Mouse (Mus musculus) urinary bladder, adult 2 months (tissue): ENCODE results near the gene Mctp1. TPM values are rescaled to one million over a fixed set of nuclear protein-coding genes. Genes with fewer than 3 reads are reported as not detected.
"Not testable (repeated sequence)": the region's sequence is repeated elsewhere in the genome, so short reads cannot be mapped to it uniquely, and the experiment has no call there.

Experiments used
- DNase-seq: peaks from one replicate; pipeline ENCODE4 v3.0.0; 2022; ENCODE audit warnings: low spot score
- polyA plus RNA-seq: library from polyadenylated mRNA; depleted of rRNA; stranded (reverse); fragments of >200 nt; gene quantifications from 2 replicates; pipeline ENCODE4 v1.2.3, GENCODE M21; 2012

Mctp1 gene
- polyA plus RNA-seq, 1 experiment: 2.7 TPM

DNA sequence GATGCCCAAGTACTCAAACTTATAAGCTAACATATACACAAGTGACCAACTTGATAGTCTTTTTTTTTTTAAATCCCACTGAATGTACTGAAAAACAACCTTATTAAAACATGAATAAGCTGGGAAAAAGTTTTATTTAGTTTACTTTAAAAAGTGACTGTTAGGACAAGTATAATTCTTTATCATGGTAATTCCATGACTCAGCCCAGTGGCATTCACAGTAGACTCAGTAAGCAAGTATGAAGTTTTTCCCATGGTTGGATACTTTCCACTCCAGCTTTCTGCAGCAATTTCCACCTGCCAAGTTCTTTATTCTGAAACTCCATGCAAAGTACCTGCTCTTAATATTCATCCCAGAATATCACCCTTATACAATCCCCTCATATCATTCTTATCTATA lies 97.3 kb downstream of the Mctp1 start:
- no peak for DNase-seq

DNA sequence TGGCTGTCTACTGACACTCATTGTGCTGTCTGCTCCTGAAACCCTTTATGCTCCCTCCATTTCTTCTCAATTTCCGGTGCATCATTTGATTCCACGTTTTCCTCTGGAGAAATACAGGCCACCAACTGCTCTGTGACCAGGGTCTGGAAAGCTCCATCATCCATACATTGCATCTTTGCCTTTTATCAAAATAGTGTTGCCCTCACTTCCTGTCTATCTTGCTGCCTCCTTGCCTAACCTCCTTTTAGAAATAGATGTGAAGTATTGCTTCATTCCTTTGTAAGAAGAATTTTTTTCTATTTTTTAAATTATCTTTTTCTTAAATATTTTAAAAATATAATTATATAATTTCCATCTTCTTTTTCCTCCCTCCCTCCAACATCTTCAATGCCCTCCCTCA lies 98.7 kb downstream of the Mctp1 start:
- no peak for DNase-seq

DNA sequence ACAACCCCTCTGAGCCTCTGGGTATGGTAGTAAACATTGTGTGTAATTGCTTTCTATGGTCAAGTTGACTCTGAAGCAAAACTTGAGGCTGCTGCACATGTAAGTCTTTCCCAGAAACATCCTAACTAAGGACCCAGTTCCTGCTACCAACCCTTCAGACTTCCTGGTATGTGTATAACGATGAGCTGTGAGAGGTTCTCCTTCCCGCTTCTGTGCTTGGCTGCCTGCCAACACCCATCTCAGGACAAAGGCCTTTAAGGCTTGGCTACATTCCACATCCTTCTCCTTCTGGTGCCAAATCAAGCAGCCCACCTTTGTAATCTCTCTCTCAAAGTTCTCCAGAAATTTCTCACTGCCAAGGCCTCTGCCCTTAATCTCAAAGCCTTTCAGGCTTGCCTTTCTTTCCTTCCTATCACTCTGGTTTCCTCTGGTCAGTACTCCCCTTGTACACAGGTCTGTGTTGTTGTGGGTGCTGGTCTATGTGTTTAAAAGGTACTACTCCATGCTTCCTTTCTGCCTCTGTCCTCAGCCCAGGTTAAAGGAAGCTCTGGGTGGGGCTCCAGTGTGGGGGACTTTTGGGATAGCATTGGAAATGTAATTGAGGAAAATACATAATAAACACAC lies 99.9 kb downstream of the Mctp1 start:
- no peak for DNase-seq

DNA sequence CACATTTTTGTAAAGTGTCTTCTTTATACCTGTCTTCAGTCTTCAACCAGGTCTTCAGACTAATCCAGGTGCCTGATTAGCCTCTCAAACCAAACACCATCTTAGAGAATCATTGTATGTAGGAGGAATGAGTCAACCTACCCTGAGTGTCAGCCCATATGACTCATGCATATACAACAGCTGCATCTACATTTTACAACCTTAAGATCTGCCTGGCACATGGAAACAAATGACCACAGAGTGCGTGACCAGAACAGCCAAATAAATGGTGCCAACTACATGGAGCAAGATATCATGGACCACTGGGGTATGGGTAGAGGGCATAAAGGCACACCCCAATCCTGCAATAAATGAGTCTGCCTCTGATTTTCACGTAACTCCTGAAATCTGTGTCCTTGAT lies 131.6 kb downstream of the Mctp1 start:
- DNase-seq: no peak

DNA sequence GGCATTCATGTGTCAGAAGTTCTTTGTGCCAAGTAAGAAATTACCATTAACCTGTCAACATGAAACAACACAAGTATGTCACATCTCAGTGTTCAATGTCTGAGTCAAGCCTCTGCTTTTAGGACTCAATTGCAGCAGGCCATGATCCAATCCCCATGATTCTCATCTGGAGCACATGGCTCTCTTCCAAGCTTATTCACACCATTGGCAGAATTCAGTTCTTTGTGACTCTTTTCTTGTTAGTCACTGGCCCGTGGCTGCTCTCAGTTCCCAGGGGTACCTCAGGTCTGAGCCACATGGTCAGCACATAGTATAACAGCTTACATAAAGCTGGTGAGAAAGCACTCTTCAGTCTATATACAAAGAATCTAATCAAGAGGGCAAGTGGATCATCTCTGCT lies 138.8 kb downstream of the Mctp1 start:
- no peak for DNase-seq

DNA sequence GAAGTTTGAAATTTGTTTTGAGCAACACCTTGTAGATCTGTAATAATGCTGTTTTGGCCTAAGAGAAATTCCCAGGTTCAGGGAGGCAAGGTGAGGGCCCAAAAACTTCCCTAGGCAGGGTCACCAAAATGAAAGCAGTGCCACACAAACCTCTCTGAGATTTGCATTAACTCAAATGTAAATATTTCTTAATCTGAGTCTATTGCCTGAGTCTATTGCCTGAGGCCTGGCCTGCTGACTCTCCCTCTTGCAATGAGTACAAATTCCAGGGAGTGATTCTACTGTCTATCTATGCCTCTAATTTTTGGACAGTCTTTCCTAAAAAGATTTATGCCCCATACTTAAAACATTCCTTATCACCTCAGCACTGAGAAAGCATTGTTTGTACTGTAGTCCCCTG lies 143.0 kb downstream of the Mctp1 start:
- DNase-seq: no peak

DNA sequence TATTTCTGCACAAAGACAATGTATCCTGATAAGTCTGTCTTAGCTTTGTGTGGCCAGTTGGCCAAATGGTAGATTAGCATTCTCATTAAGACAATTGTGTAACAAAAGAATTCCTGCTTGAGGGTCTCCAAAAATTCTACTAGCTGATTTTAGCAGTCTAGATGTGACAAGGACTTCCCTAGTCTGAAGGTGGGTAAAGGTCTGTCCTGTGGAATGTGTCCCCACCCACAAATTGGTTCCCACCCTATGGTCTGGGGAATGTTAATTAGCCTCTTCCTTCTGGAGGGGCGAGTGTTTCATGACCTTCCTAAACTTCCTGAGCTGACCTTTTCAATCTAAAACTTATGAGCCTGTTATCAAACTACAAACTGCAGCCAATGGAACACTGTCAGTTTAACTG lies 143.4 kb downstream of the Mctp1 start:
- DNase-seq: no peak

DNA sequence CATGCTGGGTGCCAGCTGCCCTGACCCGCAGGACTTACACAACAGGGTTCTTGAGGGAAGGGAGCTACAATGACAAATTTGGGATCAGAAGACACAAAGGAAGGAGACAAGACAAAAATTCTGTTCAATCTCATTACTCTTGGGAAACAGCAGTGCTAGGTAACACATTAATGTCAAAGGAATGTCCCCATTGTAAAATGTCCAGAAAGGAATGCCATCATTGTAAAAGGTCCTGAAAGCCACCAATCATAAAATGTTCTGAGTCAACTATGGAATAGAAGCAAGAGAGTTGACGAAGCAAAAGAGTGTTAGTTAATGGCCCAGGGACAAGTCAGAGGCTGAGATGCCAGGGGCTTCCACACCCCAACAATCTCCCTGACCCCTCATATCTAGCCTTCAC lies 145.6 kb downstream of the Mctp1 start:
- DNase-seq: no peak

DNA sequence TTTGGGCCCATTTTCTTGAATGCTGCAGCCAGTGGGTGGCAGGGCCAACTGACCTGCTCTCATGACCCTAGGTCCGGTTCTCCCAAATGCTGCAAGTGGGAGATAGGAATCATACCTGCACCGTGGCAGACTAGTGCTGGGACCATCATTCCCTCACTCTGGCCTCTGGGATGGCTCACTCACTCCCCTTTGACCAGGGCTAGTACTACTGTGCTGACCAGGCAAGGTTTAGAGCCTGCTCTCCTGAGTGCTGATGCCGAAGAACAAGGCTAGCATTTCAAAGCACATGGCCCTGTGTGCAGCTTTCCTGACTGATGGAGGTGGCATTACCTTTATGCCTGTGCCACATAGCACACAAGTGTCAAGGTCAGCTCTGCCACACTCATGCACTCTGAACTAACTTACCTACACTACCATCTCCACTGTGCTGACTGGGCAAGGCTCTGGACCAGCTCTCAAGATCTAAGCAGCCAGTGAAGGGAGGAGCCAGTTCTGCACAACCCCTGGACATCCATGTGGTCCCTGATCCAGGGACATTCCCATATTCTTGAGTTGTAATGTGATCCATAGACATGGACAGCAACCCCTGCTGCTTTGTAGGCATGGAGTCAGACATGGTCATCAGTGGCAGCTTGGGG lies 146.7 kb downstream of the Mctp1 start:
- DNase-seq: no peak

DNA sequence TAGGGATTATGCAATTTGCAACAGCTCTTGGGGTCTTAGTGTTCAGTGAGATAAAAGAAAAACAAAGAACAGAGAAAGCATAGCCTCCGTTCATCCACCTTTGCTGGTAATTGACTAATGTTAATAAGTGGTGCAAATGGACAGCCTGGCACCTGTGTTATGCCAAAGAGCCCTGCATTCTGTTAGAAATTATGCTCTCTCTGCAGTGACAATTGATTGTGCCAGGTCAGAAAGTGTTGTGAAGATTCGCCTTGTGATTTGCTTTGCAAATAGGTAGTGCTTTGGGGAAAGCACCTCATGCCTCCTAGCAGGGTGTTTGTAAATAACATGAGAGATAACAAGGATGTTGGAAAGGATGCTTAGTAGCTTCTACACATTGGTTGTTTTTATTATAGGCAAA lies 163.5 kb downstream of the Mctp1 start:
- DNase-seq: no peak

DNA sequence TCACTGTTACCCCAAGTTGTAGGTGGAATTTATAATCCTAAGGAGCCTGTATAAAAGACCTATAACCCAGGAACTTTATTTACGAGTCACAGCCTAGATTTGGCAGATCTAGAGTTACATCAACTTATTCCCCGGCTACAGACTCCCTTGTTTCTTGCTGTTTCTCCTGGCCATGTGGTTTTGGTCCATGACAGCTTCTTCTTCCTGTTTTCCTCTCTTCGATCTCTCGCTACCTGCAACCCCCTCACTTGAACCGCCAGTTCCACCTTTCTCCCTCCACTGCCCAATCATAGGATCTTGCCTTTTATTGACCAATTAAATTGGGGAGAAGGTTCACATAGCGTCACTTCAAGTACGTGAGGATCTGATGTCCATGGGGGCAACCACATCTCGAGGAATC lies 176.6 kb downstream of the Mctp1 start:
- no peak for DNase-seq

DNA sequence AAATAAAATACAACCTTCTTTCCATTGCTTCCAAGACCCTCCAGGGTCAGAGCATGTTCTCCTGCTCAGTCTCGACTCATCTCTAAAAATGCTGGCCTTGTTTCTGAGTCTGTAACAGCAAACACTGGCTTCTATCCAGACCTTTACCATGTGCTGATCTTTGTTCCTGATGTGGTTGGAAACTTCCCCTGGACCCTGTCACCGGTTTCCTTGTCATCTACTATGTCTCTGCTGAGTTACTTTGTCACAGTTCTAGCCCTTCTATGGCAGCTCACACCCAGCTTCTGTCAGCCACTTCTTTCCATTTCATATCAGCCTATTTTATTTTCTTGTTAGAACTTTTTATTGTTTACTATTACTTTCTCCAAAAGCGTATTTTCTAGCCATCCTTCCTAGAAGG lies 177.3 kb downstream of the Mctp1 start:
- no peak for DNase-seq

DNA sequence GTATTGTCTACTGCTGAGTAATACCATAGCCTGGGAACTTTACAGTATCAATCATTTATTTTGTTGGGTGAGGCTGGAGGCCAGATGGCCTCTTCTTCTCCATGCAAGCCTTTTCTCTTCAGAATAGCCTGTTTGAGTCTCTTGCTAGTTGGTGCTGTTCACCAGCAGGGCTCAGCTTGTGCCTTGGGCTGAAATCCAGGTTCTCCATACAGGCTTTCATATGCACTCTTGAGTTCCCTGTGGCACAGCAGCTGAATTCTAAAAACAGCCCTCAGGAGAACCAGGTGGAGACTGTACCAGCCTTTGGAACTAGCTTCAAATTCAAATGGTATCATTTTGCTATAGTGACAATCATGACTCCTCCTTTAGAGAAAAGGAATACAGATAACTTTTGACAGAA lies 179.7 kb downstream of the Mctp1 start:
- no peak for DNase-seq

DNA sequence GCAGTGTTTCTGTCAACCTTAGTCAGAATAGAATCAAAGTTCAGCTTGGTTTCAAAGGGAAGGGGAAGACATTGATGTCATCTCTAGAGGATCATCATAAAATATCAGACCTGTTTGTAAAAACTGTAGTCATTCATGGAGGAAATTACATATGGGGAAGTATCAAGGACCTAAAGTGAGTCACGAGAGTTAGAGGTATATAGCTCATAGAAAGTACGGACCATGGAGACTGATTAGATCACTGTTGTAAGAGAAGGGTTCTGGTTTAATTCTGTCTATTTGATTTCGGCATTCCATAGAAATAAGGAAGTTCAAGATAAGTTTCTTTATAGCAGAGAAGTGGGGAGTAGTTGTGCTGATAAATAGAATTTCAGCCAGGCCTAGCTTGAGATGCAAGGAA lies 181.7 kb downstream of the Mctp1 start:
- no peak for DNase-seq

DNA sequence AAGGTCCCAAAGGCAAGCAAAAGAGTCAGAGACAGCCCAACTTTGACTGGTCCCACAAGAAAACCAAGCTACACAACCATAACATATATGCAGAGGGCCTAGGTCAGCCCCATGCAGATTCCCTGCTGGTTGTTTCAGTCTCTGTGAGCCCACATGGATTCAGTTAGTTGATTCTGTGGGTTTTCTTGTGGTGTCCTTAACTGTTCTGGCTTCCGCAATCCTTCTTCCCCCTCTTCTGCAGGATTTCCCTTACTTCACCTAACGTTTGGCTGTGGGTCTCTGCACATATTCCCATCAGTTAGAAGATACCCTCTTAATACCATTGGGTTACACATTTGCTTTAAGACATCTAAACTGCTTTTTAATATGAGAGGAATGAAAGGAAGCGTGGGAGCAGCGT lies 183.1 kb downstream of the Mctp1 start:
- no peak for DNase-seq

DNA sequence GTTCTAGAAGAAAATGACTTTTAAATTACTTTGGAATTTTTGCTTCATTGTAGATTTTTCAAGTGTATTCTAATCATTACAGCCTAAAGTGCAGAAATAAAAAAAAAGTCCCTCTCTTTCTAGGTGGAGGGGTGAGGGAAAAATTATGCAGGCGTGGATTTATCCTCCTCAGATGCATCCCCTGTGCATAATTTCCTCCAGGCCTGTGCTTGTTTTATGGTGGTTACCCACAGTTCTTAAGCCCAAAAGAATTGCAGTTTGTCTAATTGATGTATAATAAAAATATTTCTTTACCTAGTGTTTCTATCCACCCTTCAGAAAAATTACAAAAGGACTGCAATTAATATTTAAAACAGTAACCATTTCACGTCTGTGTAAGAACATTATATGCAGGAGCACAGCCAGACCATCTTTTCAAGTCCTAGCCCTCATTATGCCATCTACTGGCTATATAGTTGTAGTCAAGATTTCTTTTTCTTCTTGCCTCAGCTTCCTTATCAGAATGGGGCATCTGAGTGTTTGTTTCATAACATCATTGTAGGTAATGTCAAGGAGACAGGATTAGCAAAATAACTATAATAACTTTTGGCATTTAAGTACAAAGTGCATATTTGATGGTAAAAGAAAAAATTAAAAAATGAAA lies 184.4 kb downstream of the Mctp1 start:
- DNase-seq: no peak

DNA sequence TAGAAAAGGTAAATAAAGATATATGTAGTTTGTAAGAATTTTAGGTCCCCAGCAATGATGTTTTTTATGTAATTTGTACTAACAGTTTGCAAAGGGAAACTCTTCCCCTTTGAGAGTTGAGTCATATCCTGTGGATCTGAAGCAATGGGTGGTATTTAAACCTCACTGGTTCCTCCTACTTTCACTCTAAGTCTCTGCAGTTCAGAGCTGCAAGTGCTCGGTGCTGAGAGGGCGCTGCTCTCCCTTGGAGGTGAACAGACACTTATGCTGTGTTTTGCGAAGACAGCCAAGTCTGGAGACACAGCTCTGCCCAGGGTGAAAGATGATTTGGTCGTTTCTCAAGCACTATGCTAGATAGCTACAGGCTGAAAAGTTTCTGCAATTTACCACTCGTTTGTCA lies 195.1 kb downstream of the Mctp1 start:
- no peak for DNase-seq

DNA sequence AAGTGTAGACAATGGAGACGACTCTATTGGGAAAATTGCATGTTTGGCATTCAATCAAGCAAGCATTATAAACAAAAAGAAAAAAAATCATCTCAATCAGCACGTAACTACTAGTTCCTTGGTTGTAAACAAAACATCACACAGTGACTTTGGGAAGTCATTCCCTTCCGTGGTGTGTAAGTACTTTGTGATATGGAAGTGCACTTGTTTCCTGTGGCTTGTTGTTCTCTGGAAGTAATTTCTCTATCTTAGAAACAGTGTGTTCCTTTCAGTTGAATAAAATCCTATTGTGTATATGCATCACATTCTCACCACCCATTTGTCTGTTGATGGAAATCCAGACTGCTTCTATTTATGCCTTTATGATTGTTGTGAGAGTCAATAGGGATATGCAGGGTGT lies 201.1 kb downstream of the Mctp1 start:
- DNase-seq: no peak

DNA sequence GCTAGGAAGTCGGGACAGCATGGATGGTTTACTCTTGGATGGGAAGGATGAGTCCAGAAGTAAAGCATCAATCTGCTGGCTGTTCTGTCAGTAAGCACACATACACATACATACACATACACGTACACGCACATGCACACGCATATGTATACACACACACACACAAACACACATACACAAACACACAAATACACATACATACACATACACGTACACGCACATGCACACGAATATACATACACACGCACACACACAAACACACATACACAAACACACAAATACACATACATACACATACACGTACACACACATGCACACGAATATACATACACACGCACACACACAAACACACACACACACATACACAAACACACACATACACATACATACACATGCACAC lies 206.4 kb downstream of the Mctp1 start:
- DNase-seq: not testable (repeated sequence)

DNA sequence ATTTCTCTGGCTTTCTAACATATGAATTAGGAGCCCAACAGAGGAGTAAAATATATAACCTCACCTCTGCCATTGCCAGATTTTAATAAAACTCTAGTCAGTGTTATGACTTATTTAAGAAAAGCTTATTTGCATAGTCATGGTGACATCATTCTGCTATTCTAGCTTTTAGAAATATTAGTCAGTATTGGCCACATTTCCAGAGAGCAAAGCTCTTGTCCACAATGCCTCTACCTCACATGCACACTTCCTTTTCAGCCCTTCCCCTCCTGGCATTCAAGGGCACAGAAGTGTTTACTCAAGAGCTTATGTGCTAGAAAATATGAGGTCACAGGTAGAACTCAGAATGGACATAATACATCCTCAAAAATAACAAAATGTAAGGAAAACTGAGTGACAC lies 206.9 kb downstream of the Mctp1 start:
- no peak for DNase-seq

DNA sequence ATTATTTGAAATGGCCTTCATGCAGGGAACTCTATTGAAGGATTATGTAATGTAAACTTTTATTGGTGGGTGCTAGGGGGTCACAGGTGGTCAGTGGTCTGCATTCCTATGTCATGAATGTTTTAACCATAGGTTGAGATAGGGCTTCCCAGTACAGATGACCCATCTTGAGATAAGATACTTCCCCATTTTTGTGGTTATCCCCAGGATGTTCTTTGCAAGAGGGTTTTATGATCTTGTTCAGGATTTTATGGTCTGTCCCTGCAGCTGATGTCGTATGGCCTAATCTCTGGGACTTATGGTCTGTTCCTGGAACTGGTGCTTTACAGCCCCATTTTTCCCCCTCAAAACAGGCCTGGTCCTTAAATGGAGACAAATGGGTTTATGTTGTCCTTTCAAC lies 207.4 kb downstream of the Mctp1 start:
- no peak for DNase-seq

DNA sequence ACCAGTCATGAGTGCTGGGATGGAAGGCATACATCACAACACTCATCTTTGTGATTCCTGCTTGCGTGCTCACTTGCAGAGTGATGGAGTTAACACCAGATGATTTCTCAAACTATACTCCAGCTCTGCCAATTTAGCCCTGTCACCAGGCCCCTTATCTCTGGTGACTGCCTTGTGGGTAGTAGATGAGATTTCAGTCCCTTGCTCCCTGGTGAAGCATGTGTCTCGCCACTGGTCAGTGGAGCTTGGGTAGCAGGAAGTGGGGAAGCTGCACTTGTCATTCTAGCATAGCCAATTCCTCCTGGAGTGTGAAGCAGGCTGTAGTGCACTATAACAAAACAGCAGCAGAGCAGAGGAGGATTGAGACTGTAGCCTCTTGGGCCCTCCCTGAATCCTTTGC lies 208.6 kb downstream of the Mctp1 start:
- DNase-seq: no peak

DNA sequence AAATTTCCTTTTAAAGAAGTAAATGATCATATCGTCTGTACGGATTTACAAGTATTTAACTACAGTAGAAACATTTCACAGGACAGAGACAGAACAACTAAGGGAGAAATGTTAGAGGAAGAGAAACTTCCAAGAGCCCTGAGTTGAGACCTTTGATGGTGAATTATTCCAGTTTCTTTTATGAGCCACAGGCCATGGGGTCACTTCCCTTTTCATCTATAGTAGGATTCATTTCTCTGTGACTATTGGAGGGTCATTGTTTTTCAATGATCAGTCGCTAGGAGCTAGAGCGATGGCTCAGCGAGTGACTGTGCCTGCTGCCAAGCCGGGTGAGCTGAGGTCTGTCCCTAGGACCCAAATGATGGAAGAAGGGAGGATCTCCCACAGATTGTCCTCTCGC lies 212.7 kb downstream of the Mctp1 start:
- no peak for DNase-seq

DNA sequence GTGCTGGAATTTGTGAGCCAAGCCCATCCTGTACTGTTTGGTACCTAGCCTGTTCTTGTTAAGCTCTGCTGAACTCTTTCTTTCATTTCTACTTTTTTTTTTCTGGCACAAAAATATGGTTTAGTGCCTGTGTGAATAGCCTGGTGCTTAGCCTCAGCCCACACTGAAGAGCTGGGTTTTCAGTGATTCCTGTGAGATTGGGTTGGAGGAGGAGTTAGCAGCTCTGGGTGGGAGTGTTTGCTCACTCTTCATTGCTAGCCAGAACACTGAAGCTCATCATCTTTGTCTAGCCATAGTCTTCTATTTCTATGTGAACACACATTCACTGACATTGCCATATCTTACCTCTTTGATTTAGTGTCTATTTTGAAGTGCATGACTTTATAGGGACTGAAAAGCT lies 225.1 kb downstream of the Mctp1 start:
- no peak for DNase-seq
